Mouse (Mus musculus): ENCODE results near the gene Gm42791. TPM values are rescaled to one million over a fixed set of nuclear protein-coding genes. Genes with fewer than 3 reads are reported as not detected.

Gene Gm42791
- polyA plus RNA-seq, 2 experiments, result not detected

- H3K4me3 ChIP-seq (ENCODE audit: insufficient read depth in 1 of 2, low read depth in 2 of 2, low read length in 2 of 2), result no peak overlapping the region
- WGBS (ENCODE audit: insufficient replicate concordance), result 63% methylated on average over 7 of the region's 7 CpGs
Observed at GRCm38 (mm10) chr5:149013817-149014508, 19.0 kb upstream of the Gm42791 start.

GRCm38 (mm10) chr5:149009111-149009510 lies 14.2 kb upstream of the Gm42791 start:
- DNase-seq (ENCODE audit: low read depth in 3 of 3, low spot score in 3 of 3) (no peak), ATAC-seq (ENCODE audit: insufficient read depth) (no peak)
- Histone ChIP-seq H3K9ac (replicated peaks) (no peak overlapping the region), H3K4me2 (ENCODE audit: low read depth) (no peak overlapping the region), H3K9me3 (ENCODE audit: control insufficient read depth, low read length) (no peaks in the 10 kb centered on the region), H3K36me3 (replicated peaks; ENCODE audit: control insufficient read depth, insufficient read depth, low read depth) (no peaks in the 10 kb centered on the region), H3K4me3 (ENCODE audit: insufficient read depth in 1 of 2, low read depth in 2 of 2, low read length in 2 of 2) (no peak overlapping the region), H3K27me3 (ENCODE audit: control insufficient read depth, insufficient read depth, low read length) (no peaks in the 10 kb centered on the region), H3K27ac (no peak overlapping the region), H3K4me1 (replicated peaks; ENCODE audit: control insufficient read depth in 2 of 2, insufficient read depth in 2 of 2, low read length in 1 of 2) (peaks cover 0 to 16% of the 10 kb centered on the region in 2 experiments; a peak in 2 of 4 replicates)
- no peak for TF ChIP-seq EP300 (IDR thresholded peaks at IDR 0.05; ENCODE audit: low read depth)
- no peak for TF ChIP-seq CTCF (IDR thresholded peaks at IDR 0.05; ENCODE audit: low read depth)
- WGBS (ENCODE audit: insufficient replicate concordance), result 51% methylated on average over 3 of the region's 3 CpGs

More at GRCm38 (mm10) chr5:149013817-149014508, 19.0 kb upstream of the Gm42791 start:
- no peak for TF ChIP-seq EP300 (IDR thresholded peaks at IDR 0.05; ENCODE audit: low read depth)
- no peak for TF ChIP-seq CTCF (IDR thresholded peaks at IDR 0.05; ENCODE audit: low read depth)
- ATAC-seq (ENCODE audit: insufficient read depth), result no peak
- Histone ChIP-seq H3K4me1 (replicated peaks; ENCODE audit: control insufficient read depth in 2 of 2, insufficient read depth in 2 of 2, low read length in 1 of 2) (peaks cover 2 to 9% of the 10 kb centered on the region in 2 experiments; a peak in 2 of 4 replicates), H3K36me3 (replicated peaks; ENCODE audit: control insufficient read depth, insufficient read depth, low read depth) (no peaks in the 10 kb centered on the region), H3K27me3 (ENCODE audit: control insufficient read depth, insufficient read depth, low read length) (no peaks in the 10 kb centered on the region), H3K4me2 (ENCODE audit: low read depth) (no peak overlapping the region), H3K9me3 (ENCODE audit: control insufficient read depth, low read length) (no peaks in the 10 kb centered on the region), H3K27ac (no peak overlapping the region), H3K9ac (replicated peaks) (no peak overlapping the region)
- DNase-seq (ENCODE audit: low read depth in 3 of 3, low spot score in 3 of 3), result no peak

- Histone ChIP-seq H3K4me3 (ENCODE audit: insufficient read depth in 1 of 2, low read depth in 2 of 2, low read length in 2 of 2) (no peak overlapping the region), H3K27ac (no peak overlapping the region), H3K4me1 (replicated peaks; ENCODE audit: control insufficient read depth in 2 of 2, insufficient read depth in 2 of 2, low read length in 1 of 2) (peaks cover 0 to 16% of the 10 kb centered on the region in 2 experiments; a peak in 2 of 4 replicates), H3K4me2 (ENCODE audit: low read depth) (peak overlapping the region; percentile 53; the same call in 1 of the 2 replicates), H3K27me3 (ENCODE audit: control insufficient read depth, insufficient read depth, low read length) (no peaks in the 10 kb centered on the region), H3K9me3 (ENCODE audit: control insufficient read depth, low read length) (no peaks in the 10 kb centered on the region), H3K36me3 (replicated peaks; ENCODE audit: control insufficient read depth, insufficient read depth, low read depth) (no peaks in the 10 kb centered on the region), H3K9ac (replicated peaks) (no peak overlapping the region; the same call in 1 of the 2 replicates)
- 51% methylated on average over 5 of the region's 5 CpGs for WGBS (ENCODE audit: insufficient replicate concordance)
- TF ChIP-seq CTCF (IDR thresholded peaks at IDR 0.05; ENCODE audit: low read depth) (no peak), EP300 (IDR thresholded peaks at IDR 0.05; ENCODE audit: low read depth) (no peak)
- ATAC-seq (ENCODE audit: insufficient read depth) (no peak), DNase-seq (ENCODE audit: low read depth in 3 of 3, low spot score in 3 of 3) (no peak)
Observed at GRCm38 (mm10) chr5:149007295-149007646, 12.3 kb upstream of the Gm42791 start.

GRCm38 (mm10) chr5:149006362-149007294 lies 11.7 kb upstream of the Gm42791 start:
- Histone ChIP-seq H3K9me3 (ENCODE audit: control insufficient read depth, low read length) (no peaks in the 10 kb centered on the region), H3K27ac (no peak overlapping the region), H3K4me3 (ENCODE audit: insufficient read depth in 1 of 2, low read depth in 2 of 2, low read length in 2 of 2) (peak overlapping the region; percentile 14 to 18; a peak in 1 of 4 replicates), H3K27me3 (ENCODE audit: control insufficient read depth, insufficient read depth, low read length) (no peaks in the 10 kb centered on the region), H3K9ac (replicated peaks) (no peak overlapping the region; the same call in 1 of the 2 replicates), H3K4me1 (replicated peaks; ENCODE audit: control insufficient read depth in 2 of 2, insufficient read depth in 2 of 2, low read length in 1 of 2) (peaks cover 0 to 16% of the 10 kb centered on the region in 2 experiments; a peak in 2 of 4 replicates), H3K4me2 (ENCODE audit: low read depth) (peak overlapping the region; percentile 53), H3K36me3 (replicated peaks; ENCODE audit: control insufficient read depth, insufficient read depth, low read depth) (no peaks in the 10 kb centered on the region)
- ATAC-seq (ENCODE audit: insufficient read depth) (peak; percentile 65), DNase-seq (ENCODE audit: low read depth in 3 of 3, low spot score in 3 of 3) (peak; percentile 72 to 79 (median 74))
- TF ChIP-seq CTCF (IDR thresholded peaks at IDR 0.05; ENCODE audit: low read depth), result peak; percentile 97
- TF ChIP-seq EP300 (IDR thresholded peaks at IDR 0.05; ENCODE audit: low read depth), result no peak; the same call in 1 of the 2 replicates
- WGBS (ENCODE audit: insufficient replicate concordance), result 13% methylated on average over 26 of the region's 26 CpGs
